Mouse (Mus musculus): Measurements from ENCODE around the gene Fermt3. TPM values are rescaled to one million over a fixed set of nuclear protein-coding genes. Genes with fewer than 3 reads are reported as not detected.

The Fermt3 gene
- polyA plus RNA-seq, 1 experiment from 2014 or later: 10.1 TPM

GRCm38 (mm10) chr19:6972247-6972917 lies 46.9 kb downstream of the Fermt3 start:
- DNase-seq (ENCODE audit: low spot score): no peak
- peaks cover 83% of the 10 kb centered on the region for H3K4me1 ChIP-seq (replicated peaks)
- peaks cover 12% of the 10 kb centered on the region for H3K36me3 ChIP-seq
- H3K27ac ChIP-seq: no peak overlapping the region
- H3K4me3 ChIP-seq: no peak overlapping the region
- H3K27me3 ChIP-seq (ENCODE audit: insufficient read depth, poor library complexity, severe bottlenecking): peaks cover 57% of the 10 kb centered on the region
- WGBS: 81% methylated on average over 13 of the region's 13 CpGs
- H3K9me3 ChIP-seq: no peaks in the 10 kb centered on the region

DNA sequence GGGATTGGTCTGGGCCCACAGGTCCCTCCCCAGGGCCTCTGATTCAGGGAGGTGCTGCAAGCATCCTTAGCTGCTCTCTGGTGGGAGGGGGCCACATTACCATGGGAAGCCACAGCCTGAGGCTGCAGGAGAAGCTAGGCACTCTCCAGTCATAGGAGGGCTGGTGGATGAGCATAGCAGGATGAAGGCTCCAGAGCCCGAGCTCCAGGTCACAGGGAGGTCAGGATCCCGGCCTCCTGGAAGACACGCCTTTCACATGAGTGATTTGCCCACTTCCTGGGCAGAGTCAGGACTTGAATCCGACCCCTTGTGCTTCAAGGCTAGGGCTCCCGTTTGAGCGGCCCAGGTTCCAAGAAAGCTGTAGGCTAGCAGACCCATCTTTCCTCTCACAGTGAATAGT lies 47.6 kb downstream of the Fermt3 start:
- Histone ChIP-seq H3K4me3 (no peak overlapping the region), H3K4me1 (replicated peaks) (peaks cover 76% of the 10 kb centered on the region)
- WGBS: 39% methylated on average over 6 of the region's 6 CpGs

GRCm38 (mm10) chr19:6970460-6971085 lies 48.7 kb downstream of the Fermt3 start:
- no peak for DNase-seq (ENCODE audit: low spot score)
- 18% methylated on average over 11 of the region's 11 CpGs for WGBS
- Histone ChIP-seq H3K36me3 (peaks cover 9% of the 10 kb centered on the region), H3K27ac (peak overlapping the region; percentile 86), H3K27me3 (ENCODE audit: insufficient read depth, poor library complexity, severe bottlenecking) (peaks cover 57% of the 10 kb centered on the region), H3K4me3 (peak overlapping the region; percentile 65), H3K9me3 (no peaks in the 10 kb centered on the region), H3K4me1 (replicated peaks) (peaks cover 65% of the 10 kb centered on the region)

More for the DNA sequence above, 47.6 kb downstream of the Fermt3 start:
- Histone ChIP-seq H3K27me3 (ENCODE audit: insufficient read depth, poor library complexity, severe bottlenecking) (peaks cover 57% of the 10 kb centered on the region), H3K9me3 (no peaks in the 10 kb centered on the region), H3K36me3 (peaks cover 5% of the 10 kb centered on the region), H3K27ac (no peak overlapping the region)
- DNase-seq (ENCODE audit: low spot score): no peak

DNA sequence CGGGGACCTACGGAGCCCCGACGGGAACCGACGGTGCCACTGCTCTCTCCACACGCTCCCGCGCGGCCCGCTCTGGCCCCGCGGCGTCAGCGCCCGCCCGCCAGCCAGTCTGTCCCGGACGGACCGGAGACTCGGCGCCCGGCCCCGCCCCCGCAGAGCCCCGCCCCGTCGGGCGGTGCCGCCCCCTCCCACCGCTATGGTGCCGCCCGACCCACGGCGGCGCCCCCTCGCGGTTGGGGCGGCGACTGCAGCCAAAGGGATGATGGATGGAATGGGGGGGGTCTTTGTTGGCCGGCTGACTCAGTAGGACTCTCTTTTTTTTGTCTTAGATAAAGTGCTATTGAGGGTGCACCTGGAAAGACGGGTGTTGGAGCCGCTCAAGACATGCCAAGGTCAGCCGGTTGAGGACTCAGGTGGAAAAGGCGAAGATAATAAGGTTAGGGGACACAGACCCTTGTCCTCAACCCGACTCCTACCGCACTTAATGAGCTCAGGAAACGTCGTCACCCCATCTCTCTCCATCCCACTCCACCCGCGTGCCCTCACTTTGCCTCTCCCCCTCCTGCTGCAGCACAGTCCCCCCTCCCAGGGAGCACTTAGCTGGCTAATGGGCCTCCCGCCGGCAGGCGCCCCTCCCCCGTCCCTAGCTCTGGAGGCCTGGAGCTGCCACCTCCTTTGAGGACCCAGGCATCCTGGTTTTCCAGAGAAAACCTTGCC lies 49.4 kb downstream of the Fermt3 start:
- Histone ChIP-seq H3K27ac (peak overlapping the region; percentile 86), H3K36me3 (peaks cover 17% of the 10 kb centered on the region), H3K4me3 (peak overlapping the region; percentile 65), H3K4me1 (replicated peaks) (peaks cover 63% of the 10 kb centered on the region), H3K9me3 (no peaks in the 10 kb centered on the region), H3K27me3 (ENCODE audit: insufficient read depth, poor library complexity, severe bottlenecking) (peaks cover 57% of the 10 kb centered on the region)
- WGBS: under 1% methylated on average over 55 of the region's 55 CpGs
- DNase-seq (ENCODE audit: low spot score): peak; percentile 75

- peak overlapping the region; percentile 86 for H3K27ac ChIP-seq
- no peak for DNase-seq (ENCODE audit: low spot score)
- peaks cover 22% of the 10 kb centered on the region for H3K36me3 ChIP-seq
- H3K4me1 ChIP-seq (replicated peaks): peaks cover 63% of the 10 kb centered on the region
- 1% methylated on average over 20 of the region's 20 CpGs for WGBS
- H3K9me3 ChIP-seq: no peaks in the 10 kb centered on the region
- peaks cover 57% of the 10 kb centered on the region for H3K27me3 ChIP-seq (ENCODE audit: insufficient read depth, poor library complexity, severe bottlenecking)
- peak overlapping the region; percentile 65 for H3K4me3 ChIP-seq
Observed at GRCm38 (mm10) chr19:6969291-6969664, 50.0 kb downstream of the Fermt3 start.

DNA sequence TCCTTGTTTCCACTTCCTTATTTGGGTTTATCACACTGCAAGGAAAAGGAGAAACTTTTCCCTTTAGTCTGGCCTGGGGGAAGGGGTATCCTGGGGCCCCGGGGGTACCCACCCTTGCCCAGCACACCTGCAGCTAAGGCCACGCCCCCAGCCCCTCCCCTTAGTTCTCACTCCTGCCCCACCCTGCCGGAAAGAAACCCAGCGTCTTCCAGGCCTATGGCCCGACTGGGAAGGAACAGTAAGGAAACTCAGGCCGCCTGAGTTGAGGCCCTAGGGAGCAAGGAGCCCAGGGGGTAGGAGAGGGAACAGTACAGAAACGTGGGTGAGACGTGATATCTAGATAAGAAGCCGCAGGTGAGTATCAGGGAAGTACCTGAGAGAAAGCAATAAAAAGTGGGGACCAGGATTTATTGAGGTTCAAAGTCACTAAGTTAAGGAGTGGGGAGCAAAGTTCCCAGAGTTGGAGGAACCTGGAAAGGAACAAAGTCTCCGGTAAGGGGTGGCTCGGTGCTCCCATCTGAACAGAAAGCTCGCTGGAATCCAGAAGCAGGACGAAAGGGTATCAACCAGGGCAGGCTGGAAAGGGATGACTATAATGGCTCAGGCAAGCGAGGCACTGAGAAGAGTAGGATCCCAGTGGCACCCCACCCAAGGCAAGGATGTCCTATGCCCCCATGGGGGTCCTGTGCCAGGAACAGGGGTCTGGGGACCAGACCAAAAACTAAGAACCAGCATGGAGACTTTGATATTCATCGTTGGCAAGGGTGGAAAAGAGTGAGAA lies 50.6 kb downstream of the Fermt3 start:
- Histone ChIP-seq H3K36me3 (peaks cover 28% of the 10 kb centered on the region), H3K27me3 (ENCODE audit: insufficient read depth, poor library complexity, severe bottlenecking) (peaks cover 57% of the 10 kb centered on the region), H3K4me3 (peak overlapping the region; percentile 65), H3K4me1 (replicated peaks) (peaks cover 58% of the 10 kb centered on the region), H3K27ac (peak overlapping the region; percentile 5; the same call in 1 of the 2 replicates), H3K9me3 (no peaks in the 10 kb centered on the region)
- DNase-seq (ENCODE audit: low spot score): no peak
- WGBS: 9% methylated on average over 15 of the region's 15 CpGs

DNA sequence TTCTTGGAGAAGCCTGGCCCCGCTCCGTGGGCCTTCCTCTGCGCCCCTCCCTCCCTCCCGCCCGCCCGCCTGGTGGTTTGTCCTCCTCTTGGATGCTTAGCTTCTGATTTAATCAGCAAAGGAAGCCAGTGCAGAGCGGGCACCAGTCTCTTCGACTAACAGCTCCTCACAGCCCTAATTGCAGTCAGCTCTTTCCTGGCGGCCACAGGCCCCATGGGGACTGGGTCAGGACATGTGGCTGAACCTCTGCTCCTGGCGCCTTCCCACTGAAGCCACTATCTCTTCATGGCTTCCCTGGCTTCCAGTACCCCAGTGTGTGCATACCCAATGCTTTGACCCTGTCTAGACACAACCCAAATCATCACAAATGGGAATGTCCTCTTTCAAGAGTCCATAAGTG lies 62.8 kb downstream of the Fermt3 start:
- Histone ChIP-seq H3K27me3 (ENCODE audit: insufficient read depth, poor library complexity, severe bottlenecking) (no peaks in the 10 kb centered on the region), H3K36me3 (peaks cover 65% of the 10 kb centered on the region), H3K4me3 (0 out of 2 replicates have a peak overlapping the region, but pooled peaks have one; percentile 9), H3K27ac (0 out of 2 replicates have a peak overlapping the region, but pooled peaks have one; percentile 35), H3K4me1 (replicated peaks) (peaks cover 27% of the 10 kb centered on the region), H3K9me3 (no peaks in the 10 kb centered on the region)
- 85% methylated on average over 10 of the region's 10 CpGs for WGBS
- DNase-seq (ENCODE audit: low spot score): no peak

DNA sequence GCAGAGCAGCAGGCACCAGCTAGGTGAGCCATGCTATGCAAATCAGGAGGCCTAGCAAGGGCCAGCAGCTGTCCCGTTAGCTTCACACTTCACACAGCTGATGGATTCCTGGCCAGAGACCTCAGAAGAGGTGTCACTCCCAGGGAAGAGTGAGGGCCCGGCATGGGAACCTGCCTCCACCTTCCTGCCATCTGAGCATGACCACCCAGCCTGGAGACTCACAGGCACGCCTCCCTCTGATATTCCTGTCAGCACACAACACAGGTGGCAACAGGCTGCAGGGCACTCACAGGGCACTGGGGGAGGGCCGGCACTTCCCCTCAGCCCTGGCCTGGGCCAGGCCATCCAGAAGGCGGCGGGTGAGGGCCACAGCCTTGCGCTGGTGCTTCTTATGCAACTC lies 63.8 kb downstream of the Fermt3 start:
- H3K36me3 ChIP-seq: peaks cover 63% of the 10 kb centered on the region
- H3K27ac ChIP-seq: no peak overlapping the region
- WGBS: 88% methylated on average over 7 of the region's 7 CpGs
- H3K9me3 ChIP-seq: no peaks in the 10 kb centered on the region
- peaks cover 29% of the 10 kb centered on the region for H3K4me1 ChIP-seq (replicated peaks)
- H3K27me3 ChIP-seq (ENCODE audit: insufficient read depth, poor library complexity, severe bottlenecking): no peaks in the 10 kb centered on the region
- no peak for DNase-seq (ENCODE audit: low spot score)
- no peak overlapping the region for H3K4me3 ChIP-seq

DNA sequence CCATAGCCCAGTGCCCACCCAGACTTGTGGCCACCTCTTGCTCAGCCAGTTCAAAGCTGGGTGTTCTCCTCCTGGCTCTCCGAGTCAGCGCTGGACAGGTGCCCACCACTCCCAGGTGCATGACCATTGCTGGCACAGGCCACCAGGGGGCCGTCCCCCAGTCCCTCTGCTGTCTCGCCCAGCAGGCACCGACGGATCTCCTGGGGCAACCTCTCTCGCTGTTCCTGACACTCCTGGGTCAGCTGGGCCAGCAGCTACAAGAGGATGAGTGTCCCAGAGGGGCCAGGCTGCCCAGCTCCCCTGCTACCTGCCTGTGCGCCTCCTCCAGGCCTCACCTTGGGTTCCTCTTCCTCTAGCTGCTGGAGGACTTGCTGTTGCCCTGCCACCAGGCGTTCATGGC lies 65.2 kb downstream of the Fermt3 start:
- Histone ChIP-seq H3K4me3 (peak overlapping the region; percentile 0; the same call in 1 of the 2 replicates), H3K27me3 (ENCODE audit: insufficient read depth, poor library complexity, severe bottlenecking) (no peaks in the 10 kb centered on the region), H3K36me3 (peaks cover 49% of the 10 kb centered on the region), H3K4me1 (replicated peaks) (peaks cover 39% of the 10 kb centered on the region), H3K9me3 (no peaks in the 10 kb centered on the region), H3K27ac (peak overlapping the region; percentile 25; the same call in 1 of the 2 replicates)
- no peak for DNase-seq (ENCODE audit: low spot score)
- WGBS: 65% methylated on average over 9 of the region's 9 CpGs

- Histone ChIP-seq H3K4me1 (replicated peaks) (peaks cover 39% of the 10 kb centered on the region), H3K4me3 (peak overlapping the region; percentile 65), H3K9me3 (no peaks in the 10 kb centered on the region), H3K36me3 (peaks cover 43% of the 10 kb centered on the region), H3K27ac (peak overlapping the region; percentile 97), H3K27me3 (ENCODE audit: insufficient read depth, poor library complexity, severe bottlenecking) (no peaks in the 10 kb centered on the region)
- no peak for DNase-seq (ENCODE audit: low spot score)
- whole genome bisulfite sequencing: 22% methylated on average over 3 of the region's 3 CpGs
Observed at GRCm38 (mm10) chr19:6952712-6953037, 66.6 kb downstream of the Fermt3 start.

DNA sequence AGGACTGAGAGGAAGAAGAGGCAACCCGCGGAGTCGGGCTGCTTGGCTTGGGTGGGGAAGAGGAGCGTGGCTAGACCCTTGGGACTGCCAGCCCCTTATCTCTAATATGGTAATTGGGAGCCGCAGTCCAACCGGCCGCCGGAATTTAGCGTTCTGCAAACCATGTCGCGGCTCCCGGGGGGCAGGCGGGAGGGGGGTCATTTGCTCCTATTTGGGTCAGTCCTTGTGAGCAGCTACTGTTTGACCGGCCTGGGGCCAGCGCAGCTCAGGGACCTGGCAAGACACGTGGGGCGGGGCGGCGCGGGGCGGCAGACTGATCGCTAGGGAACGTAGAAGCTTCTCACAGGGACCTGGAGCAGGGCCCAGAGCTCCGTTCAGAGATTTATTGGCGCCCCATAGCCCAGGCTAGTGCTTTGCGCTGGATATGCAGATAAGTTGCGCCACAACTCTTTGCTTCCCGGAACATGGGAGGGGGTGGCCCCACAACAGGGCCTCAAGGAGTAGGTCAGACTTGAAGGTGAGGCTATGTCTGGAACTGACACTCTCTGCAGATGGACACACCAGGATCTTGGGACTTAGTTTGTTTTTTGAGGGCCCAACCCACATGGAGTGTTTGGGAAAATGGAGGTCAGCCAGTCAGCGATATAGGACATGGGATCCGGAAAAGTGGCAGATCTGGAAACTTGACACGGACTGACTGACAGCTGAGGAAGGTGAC lies 67.1 kb downstream of the Fermt3 start:
- Histone ChIP-seq H3K27ac (peak overlapping the region; percentile 97), H3K27me3 (ENCODE audit: insufficient read depth, poor library complexity, severe bottlenecking) (no peaks in the 10 kb centered on the region), H3K36me3 (peaks cover 37% of the 10 kb centered on the region), H3K9me3 (no peaks in the 10 kb centered on the region), H3K4me3 (peak overlapping the region; percentile 65), H3K4me1 (replicated peaks) (peaks cover 39% of the 10 kb centered on the region)
- WGBS: 2% methylated on average over 31 of the region's 31 CpGs
- DNase-seq (ENCODE audit: low spot score): peak; percentile 64

GRCm38 (mm10) chr19:6951381-6951968 lies 67.8 kb downstream of the Fermt3 start:
- WGBS: under 1% methylated on average over 35 of the region's 35 CpGs
- Histone ChIP-seq H3K4me1 (replicated peaks) (peaks cover 39% of the 10 kb centered on the region), H3K4me3 (peak overlapping the region; percentile 65), H3K27me3 (ENCODE audit: insufficient read depth, poor library complexity, severe bottlenecking) (no peaks in the 10 kb centered on the region), H3K27ac (peak overlapping the region; percentile 97), H3K9me3 (no peaks in the 10 kb centered on the region), H3K36me3 (peaks cover 33% of the 10 kb centered on the region)
- peak; percentile 93 for DNase-seq (ENCODE audit: low spot score)
